Mouse (Mus musculus) spleen, postnatal 10 days (tissue): ENCODE results near the gene Pds5b.
A peak's percentile ranks its signal among the peaks of the same experiment; 100 is the strongest.
"Not testable (repeated sequence)": the region's sequence is repeated elsewhere in the genome, so short reads cannot be mapped to it uniquely, and the experiment has no call there.

Experiments
- DNase-seq, 2 experiments: peaks; one replicate each; pipeline ENCODE4 v3.0.0; 2021 to 2022; ENCODE audit warnings: low spot score in 2 of 2

Pds5b gene

DNA sequence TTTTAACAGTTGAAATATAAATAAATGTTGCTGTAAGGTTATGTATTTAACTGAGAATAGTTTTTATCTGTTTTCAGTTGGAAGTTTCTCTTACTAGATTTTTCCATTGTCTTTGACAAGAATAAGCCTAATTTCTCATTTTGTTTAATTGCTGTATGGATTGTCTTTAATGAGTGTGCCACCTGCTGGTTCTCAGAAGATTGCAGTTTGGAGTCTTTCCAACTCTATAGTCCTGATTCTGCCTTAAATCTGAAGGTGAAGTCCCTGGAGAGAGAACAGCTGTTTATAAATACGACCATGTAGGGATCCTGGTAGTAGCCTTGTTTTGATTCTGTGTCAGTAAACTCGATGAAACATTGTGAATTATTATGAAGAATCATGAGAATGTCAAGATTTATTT, 29.2 kb downstream of the Pds5b start:
- DNase-seq = peak in 1 of 2 experiments; percentile 63

DNA sequence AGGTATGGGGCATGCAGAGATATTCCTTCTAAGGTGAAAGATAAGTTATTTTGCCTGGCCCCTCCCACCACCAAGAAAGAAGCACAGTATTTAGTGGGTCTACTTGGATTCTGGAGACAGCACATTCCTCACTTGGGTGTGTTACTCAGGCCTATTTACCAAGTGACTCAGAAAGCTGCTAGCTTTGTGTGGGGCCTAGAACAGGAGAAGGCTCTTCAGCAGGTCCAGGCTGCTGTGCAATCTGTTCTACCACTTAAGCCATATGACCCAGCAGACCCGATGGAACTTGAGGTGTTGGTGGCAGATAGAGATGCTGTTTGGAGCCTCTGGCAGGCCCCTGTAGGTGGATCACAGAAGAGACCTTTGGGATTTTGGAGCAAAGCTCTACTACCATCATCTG, 33.1 kb downstream of the Pds5b start:
- not testable (repeated sequence) for DNase-seq

DNA sequence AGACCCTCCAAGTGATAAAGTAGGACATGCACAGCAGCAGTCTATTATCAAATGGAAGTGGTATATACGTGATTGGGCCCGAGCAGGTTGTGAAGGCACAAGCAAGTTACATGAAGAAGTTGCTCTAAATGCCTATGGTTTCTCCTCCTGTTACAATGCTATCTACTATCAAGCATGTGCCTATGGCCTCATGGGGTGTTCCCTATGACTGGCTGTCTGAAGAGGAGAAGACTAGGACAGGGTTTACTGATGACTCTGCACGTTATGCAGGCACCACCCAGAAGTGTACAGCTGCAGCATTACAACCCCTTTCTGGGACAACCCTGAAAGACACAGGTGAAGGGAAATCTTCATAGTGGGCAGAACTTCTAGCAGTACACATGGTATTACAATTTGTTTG, 33.6 kb downstream of the Pds5b start:
- DNase-seq = not testable (repeated sequence)

DNA sequence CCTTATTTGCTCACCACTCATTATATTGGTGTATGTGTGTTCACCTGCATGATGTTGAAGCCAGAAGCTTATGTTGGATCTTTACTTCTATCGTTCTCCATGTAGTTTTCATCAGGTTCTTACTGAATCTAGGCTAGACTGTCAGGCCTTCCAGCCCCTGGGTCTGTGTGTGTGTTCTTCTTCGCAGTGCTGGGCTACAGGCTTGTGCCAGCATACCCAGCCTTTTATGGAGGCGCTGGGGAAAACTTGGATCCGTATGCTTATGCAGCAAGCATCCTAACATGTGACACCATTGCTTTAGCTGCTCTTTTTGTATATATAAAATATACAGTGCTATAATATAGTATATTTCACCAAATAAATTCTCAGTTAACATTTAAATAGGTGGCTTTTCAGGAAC, 38.0 kb downstream of the Pds5b start:
- DNase-seq = no peak

DNA sequence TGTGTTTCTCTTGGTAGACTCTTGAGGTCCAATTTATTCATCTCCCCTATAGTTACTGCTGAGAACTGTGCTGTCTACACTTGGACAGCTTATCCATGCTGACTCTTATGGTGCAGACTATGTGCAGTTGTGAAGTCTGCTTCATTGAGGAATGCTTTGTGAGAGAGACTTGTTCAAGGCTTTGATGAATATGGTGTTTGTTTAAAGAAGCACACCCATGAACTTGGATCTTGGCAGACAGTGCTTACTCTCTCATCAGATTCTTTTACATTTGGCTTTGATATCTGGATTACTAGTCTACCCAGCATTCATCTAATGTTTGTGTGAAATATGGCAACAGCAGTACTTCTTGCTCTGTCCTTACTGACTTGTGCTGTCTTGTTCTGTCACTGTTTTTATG, 39.9 kb downstream of the Pds5b start:
- no peak for DNase-seq

DNA sequence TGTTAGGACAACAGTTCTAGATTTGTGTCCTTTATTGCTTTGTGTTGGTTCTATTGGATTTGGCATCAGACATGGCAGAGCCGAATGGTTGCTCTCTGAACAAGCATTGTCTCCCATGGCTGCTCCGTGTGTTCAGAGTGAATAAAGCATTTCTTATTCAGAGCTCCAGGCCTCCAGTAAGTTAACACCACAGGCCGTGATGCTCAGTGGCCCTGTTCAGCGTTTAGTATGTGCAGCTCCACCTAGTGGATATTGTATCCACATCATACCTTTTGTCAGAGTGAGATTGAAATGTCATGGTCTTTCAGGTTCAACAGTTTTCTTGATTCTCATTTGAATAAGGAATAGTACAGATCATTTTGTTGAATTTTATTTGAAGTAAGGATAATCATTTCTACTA, 44.2 kb downstream of the Pds5b start:
- DNase-seq = peak in 1 of 2 experiments; percentile 30

DNA sequence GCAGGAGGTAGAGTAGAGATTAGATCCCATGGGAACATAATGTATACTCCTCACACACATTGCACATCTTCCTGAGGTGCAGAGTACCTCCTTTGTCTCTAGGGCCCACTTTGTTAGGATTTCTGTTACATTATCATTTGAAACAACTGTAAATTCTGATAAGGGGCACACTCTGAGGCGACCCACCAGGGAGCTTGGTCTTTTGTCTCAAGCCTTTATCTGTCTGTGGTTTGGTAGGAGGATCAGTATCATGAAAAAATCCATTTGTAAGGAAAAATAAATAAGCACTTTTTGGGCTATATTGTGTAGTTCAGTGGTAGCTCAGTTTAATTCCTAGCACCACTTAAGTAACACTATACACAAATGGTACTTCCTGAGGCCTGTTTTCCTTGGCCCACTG, 51.1 kb downstream of the Pds5b start:
- no peak for DNase-seq

DNA sequence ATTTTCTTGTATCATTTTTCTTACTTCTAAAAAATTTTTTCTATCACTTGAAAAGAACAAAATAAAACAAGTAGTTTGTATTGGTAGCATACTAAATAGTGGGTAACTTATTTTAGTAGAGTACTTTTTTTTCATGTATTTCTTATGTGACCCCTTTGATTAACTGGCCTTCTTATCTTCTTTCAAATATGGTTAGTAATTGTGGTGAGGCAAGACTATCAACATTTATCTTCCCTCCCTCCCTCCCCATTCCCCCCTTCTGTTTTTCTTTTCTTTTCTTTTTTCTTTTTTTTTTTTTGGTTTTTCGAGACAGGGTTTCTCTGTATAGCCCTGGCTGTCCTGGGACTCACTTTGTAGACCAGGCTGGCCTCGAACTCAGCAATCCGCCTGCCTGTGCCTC, 63.5 kb downstream of the Pds5b start:
- not testable (repeated sequence) for DNase-seq

DNA sequence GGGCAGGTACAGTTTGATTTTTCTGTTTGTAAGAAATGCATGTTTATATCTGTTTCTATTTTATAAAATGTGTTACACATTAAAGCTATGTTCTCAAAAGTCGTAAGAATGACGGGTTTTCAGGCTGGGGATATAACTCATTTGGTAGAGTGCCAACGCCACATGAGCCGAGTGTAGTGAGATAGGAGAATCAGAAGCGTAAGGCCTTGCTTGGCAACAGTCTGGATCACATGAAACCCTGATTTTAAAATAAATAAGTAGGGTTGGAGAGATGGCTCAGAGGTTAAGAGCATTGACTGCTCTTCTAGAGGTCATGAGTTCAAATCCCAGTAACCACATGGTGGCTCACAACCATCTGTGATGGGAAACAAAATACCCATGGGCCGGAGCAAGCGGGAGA, 65.8 kb downstream of the Pds5b start:
- DNase-seq = no peak

DNA sequence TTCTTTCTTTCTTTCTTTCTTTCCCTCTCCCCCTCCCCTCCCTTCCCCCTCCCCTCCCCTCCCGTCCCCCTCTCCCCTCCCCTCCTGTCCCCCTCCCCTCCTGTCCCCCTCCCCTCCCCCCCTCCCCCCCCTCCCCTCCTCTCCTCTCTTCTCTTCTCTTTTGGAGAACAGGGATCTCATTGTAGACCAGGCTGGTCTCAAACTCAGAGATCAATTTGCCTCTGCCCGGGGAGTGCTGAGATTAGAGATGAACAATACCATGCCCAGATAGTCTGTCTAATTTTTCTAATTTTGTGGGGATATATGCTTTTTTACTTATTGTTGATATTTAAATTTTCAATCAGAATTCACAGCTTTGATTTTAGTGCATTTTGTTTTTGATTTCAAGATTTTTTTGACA, 67.1 kb downstream of the Pds5b start:
- no peak for DNase-seq

DNA sequence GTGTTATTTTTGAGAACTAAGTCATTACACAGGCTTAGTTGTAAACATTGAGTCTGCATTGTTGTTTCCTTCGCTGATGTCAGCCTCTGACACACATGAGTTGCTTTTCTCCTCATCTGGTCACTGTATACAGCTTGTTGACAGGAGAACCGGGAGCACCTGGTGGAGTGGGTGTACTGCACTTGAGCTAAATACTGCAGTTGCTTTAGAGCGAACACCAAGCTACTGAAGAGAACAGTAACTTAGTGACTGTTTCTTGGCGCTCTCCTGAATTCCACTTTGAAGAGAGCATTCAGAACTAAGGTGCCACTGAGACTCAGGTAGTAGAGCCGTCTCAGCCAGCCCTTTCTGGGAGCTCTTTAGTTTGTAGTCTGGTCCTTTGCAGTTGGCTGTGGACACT, 83.1 kb downstream of the Pds5b start:
- no peak for DNase-seq

DNA sequence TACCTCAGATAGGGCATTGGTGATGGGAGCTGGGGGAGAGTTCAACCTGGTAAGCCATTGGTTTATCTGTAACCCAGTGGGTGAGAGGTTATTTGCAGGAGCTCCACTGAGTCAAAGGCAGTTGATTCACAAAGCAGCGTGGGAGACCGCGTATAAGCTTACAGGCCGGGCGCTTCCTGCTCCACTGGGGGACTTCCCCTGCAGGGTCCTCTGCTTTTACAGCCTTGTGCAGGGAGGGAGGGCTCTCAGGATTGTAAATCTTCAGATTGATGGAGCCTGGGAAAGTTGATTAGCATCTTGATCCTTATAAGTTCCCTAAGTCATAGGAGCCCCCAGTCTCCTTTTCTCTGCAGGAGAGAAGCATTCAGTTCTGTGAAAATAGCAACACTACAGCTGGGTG, 98.9 kb downstream of the Pds5b start:
- no peak for DNase-seq

DNA sequence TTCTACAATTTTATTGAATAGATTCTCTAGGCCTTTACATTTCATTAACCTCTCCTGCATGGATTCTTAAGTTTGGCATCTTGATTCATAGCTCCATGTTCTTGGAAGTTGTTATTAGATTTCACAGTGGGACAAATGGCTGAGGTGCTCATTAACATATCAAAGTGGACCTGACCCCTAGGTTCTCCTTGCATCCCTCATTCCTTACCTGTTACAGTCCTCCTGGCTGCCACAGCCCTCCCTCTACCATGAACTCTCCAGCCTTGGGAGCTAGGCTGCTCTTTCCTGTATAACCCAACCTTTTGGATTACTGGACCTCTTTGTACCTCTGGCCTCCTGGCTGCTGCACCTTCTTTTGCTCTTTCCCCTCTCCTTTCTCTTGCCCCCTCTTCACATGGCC, 99.5 kb downstream of the Pds5b start:
- DNase-seq = no peak

DNA sequence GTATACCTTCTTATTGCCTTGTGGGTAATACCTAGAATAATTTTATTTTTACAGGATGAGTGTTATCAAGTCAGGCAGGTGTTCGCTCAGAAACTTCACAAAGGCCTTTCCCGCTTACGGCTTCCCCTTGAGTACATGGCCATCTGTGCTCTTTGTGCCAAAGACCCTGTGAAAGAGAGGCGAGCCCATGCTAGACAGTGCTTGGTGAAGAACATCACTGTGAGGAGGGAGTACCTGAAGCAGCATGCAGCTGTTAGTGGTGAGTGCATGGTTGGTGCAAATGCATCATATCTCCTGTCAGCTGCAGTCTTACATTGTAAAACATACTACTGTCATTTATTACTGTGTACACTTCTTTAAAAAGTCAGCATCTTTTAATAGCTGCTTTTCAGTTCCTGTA, 114.7 kb downstream of the Pds5b start:
- DNase-seq = no peak

DNA sequence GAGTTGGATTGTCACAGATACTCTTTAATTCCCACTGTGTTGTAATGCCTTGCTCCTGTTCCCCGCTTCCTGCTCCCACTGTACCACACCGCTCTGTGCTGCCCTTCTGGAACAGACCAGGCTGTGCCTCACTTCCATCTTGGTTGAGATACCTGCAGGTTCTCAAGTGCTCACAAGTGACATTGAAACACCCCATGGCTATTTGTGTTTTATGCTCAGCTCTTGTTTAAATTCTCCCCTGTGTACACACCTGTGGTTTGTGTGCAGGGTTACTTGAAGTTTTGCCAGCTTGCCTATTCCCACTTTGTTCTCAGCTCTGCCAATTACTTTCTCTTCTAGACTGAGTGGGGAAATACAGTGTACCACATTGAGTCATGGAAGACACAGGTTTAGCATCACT, 115.5 kb downstream of the Pds5b start:
- DNase-seq = no peak

DNA sequence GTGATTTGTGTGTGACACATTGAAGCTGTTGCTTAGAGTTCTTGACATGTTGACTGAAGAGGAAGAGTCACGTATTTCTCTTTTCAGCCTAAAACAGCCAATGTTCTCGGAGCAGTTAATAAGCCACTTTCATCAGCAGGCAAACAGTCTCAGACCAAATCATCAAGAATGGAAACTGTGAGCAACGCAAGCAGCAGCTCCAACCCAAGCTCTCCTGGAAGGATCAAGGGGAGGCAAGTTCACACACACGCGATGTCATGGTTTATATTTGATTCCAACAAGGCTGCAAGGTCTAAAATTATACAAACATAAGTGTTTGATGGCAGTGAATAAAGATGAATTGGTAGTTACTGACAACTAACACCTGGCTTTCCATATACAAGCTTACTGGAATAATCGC, 120.6 kb downstream of the Pds5b start:
- no peak for DNase-seq

DNA sequence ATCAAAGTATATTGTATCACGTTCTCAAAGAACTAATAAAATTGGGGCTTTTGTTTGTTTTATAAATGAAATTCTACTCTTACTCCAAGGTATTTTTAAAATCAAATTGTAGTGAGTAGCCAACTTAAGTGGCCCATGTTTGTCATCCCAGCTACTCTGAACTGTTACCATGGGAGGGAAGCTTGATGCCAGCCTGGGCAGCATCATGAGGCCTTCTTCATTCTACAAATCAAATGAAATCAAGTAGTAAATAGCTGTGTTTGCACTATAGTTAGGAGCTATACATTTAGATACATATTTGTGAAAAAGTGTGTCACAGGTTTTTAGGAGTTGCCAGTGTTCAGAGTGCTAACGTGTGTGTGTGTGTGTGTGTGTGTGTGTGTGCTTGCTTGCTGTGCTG, 126.5 kb downstream of the Pds5b start:
- no peak for DNase-seq

DNA sequence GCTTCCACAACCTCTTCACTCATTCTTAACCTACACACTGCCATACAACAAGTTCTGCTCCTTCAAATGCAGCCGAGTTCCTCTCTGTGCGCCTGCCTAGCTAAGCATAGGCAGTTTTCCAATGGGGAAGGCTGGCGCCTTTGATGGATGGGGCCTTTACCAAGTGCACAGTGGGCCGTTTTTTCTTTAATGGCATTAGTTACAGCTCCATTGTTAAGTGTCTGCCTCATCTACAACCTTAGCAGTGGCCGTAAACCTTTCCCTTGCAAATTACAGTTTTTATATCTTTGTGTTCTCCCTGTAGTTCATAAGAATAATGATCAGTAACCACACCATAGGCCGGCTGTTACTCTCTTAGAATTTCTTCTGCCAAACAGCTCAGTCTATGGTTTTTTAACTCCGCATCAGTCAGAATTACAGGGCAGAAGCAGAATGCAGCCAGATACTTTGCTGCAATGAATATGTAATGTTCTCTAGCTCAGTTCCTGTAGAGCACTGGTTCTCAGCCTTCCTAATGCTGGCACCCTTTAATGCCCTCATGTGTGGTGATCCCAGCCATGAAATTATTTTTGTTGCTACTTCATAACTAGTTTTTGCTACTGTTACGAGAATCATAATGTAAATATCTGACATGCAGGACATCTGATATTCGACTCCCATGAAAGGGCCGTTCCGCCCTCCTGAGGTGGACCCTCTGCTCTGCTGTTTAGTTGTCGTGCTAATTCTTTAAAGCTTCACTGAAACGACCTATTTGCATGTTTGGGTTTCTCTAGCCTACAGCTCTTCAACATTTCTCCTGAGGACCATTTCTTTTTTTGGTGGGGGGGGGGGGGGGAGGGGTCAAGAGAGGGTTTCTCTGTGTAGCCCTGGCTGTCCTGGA, 140.8 kb downstream of the Pds5b start:
- DNase-seq = no peak

DNA sequence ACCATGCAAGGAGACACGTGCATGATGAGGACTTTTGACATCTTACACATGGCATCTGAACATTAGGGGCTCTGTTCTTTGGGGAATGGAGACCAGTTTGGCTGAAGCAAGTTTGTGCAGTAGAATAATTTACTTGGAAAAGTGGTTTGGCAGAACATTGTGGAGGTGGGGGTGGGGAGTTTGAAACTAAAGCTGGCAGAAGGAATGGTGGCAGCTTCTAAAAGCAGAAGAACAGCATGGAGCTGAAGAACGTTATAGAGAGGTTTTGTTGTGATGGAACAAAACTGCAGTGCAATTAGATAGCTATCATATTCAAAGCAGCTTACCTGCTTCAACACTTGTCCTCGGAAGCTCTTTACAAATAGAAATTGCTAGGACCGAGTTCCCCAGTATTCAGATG, 141.9 kb downstream of the Pds5b start:
- DNase-seq = no peak

DNA sequence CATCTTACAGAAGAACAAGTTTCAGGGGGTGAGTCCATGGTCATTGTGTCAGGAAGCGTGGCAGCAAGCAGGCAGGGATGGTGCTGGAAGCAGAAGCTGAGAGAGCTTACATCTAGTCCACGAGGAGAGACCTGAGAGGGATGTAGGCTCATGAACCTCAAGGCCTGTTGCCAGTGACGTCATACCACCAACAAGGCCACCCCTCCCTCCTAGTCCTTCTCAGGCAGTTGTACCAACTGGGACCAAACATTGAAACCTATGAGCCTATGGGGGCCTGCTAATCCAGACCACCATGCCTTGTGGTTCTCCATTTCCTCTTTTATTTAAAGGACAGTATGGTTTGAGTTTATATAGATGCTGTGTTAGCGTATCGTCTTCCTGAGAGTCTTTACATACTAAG, 143.2 kb downstream of the Pds5b start:
- no peak for DNase-seq

DNA sequence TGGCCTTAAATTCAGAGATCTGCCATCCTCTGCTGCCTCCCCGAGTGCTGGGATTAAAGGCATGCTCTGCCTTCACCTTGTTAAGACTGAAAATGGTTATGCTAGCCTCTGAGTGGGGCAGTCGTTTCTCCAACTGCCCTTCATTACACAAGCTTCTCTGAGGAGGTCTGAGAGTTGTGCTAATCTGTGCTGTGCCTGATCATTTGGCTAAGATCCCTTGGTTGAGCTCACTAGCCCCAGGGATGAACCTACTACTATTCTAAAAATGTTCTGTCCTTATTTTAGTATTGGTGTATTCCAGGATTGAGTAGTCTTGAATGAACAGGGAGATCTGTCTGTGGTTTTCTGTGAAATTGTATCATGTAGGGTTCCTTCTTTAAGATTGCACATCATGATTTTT, 144.5 kb downstream of the Pds5b start:
- no peak for DNase-seq

DNA sequence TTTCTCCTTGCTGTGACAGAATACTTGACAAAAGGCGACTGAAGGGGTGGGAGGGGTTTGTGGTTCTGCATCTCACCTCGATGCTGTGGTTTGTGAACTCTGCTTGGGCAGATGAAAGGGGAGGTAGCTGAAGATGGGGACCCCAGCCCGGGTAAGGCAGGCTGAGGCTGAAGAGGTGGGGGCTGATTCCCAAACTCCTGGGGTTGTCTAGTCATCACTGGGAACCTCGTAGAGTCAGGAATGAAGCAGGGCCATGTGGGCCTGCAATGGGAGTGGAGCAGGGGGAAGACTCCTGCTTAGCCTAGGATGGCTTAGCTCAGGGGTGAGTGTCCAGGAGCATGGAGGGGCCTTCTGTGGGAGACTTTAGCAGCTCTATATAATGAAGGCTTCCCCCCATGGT, 145.3 kb downstream of the Pds5b start:
- DNase-seq = no peak

DNA sequence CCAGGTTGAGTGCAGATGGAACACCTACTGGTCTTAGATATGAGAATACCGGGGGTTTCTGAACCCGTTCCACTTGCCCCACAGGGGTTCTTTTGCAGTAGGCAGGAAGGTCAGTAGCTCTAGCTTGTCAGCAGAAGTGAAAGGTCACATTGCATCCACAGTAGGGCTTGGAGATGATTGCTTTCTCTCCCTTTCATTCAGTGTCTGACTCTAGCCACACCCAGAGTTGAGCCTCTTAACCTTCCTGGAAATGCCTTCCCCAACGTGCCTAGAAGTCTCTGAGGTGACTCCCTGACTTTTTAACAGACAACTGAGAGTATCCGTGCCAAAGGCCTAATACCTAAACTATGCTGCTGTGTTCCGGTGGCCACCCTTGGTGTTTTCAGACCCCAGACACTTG, 146.0 kb downstream of the Pds5b start:
- DNase-seq = no peak

DNA sequence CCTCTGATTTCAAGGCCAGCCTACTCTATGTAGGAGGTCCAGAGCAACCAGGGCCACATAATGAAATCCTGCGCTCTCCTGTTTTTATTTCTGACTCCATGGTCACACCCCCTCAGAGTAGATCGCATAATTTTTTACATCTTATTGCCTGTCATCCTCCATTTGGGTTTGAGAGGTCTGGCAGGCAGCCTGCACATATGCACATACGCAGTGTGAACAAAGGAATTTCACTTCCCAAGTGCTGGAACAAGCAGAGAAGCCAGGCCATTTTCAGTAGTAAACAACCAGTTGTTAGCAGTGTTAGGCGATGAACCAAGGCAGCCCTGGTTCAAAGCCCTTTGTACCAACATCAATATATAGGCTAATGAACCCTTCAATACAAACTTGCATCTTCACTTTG, 147.6 kb downstream of the Pds5b start:
- DNase-seq = no peak
